Mouse (Mus musculus) stomach, postnatal 0 days (tissue): ENCODE data around the gene Gm49391.

Experiments used
- CTCF ChIP-seq: IDR thresholded peaks from 2 replicates; pipeline ENCODE4 v1.5.1; 2016; ENCODE audit warnings: antibody characterized with exemption, low read depth, mild to moderate bottlenecking, moderate library complexity
- EP300 ChIP-seq: optimal IDR thresholded peaks from 2 replicates; pipeline ENCODE3; 2016; ENCODE audit warnings: antibody characterized with exemption

DNA sequence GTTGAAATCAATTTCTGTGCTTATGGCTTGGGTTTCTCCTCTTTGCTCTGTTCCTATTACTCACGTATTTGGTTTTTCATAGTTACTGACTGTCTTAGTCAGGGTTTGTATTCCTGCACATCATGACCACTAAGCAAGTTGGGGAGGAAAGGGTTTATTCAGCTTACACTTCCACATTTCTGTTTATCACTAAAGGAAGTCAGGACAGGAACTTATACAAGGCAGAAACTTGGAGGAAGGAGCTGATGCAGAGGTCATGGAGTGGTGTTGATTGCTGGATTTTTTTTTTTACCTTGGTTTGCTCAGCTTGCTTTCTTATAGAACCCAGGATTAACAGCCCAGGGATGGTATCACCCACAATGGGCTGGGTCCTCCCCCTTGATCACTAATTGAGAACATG, 44.1 kb downstream of the Gm49391 start:
- TF ChIP-seq CTCF = no peak
- TF ChIP-seq EP300 = no peak
